Mouse (Mus musculus): ENCODE results near the gene Cntnap1. TPM values are rescaled to one million over a fixed set of nuclear protein-coding genes. Genes with fewer than 3 reads are reported as not detected.

Gene Cntnap1
- polyA plus RNA-seq, 1 experiment from 2014 or later, result 2.0 TPM

- 77% methylated on average over 7 of the region's 7 CpGs for WGBS
- no peak for ATAC-seq (ENCODE audit: insufficient number of reproducible peaks, low FRiP score, low TSS enrichment, low read depth)
- Histone ChIP-seq H3K27me3 (no peaks in the 10 kb centered on the region), H3K4me3 (replicated peaks) (no peak overlapping the region), H3K9me3 (replicated peaks) (no peaks in the 10 kb centered on the region), H3K4me2 (replicated peaks) (no peak overlapping the region), H3K36me3 (no peaks in the 10 kb centered on the region), H3K9ac (no peak overlapping the region), H3K27ac (replicated peaks) (no peak overlapping the region), H3K4me1 (0 out of 2 replicates have a peak, but pooled peaks cover 9% of the 10 kb centered on the region)
These were observed 33.3 kb upstream of the Cntnap1 start for GRCm38 (mm10) chr11:101137000-101137399.

GRCm38 (mm10) chr11:101138536-101139181 is 31.7 kb upstream of the Cntnap1 start:
- no peaks in the 10 kb centered on the region for H3K9me3 ChIP-seq (replicated peaks)
- 0 out of 2 replicates have a peak overlapping the region, but pooled peaks have one; percentile 45 for H3K27ac ChIP-seq (replicated peaks)
- no peak overlapping the region for H3K4me3 ChIP-seq (replicated peaks)

DNA sequence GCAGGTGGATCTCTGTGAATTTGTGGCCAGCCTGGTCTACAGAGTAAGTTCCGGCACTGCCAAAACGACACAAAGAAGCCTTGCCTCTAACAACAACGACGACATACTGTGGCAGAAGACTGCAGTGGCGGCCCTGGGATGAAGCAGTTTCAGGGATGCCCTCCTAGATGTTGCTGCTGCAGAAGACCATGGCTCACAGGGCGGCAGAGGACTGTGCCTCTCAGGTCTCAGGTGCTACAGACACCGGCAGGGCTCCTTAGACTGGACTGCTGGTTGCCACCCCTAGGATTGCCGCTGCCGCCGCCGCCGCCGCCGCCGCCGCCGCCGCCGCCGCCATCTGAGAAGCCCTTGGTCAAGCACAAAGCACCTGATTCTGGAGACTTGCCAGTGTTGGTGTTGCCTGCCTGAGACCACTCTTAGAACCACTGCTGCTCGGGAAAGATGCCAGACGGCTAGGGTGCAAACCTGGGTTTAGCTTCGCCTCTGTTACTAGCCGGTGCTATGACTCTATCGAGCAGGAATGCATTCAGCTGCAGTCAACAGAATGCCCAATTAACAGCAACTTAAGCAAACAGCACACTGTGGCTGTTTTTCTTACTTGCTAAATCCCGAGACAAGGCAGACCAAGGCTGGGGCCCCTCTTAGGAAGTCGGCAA is 30.0 kb upstream of the Cntnap1 start:
- ATAC-seq (ENCODE audit: insufficient number of reproducible peaks, low FRiP score, low TSS enrichment, low read depth), result peak; percentile 47; the same call in 1 of the 2 replicates
- peak overlapping the region; percentile 49 for H3K4me2 ChIP-seq (replicated peaks)
- no peaks in the 10 kb centered on the region for H3K27me3 ChIP-seq
- H3K9ac ChIP-seq, result no peak overlapping the region
- H3K4me1 ChIP-seq, result peaks cover 16% of the 10 kb centered on the region; the same call in 1 of the 2 replicates
- WGBS, result 30% methylated on average over 27 of the region's 27 CpGs
- H3K9me3 ChIP-seq (replicated peaks), result no peaks in the 10 kb centered on the region
- H3K36me3 ChIP-seq, result no peaks in the 10 kb centered on the region
- peak overlapping the region; percentile 28 for H3K4me3 ChIP-seq (replicated peaks)
- H3K27ac ChIP-seq (replicated peaks), result peak overlapping the region; percentile 39; the same call in 1 of the 2 replicates

More at GRCm38 (mm10) chr11:101138536-101139181, 31.7 kb upstream of the Cntnap1 start:
- no peak for ATAC-seq (ENCODE audit: insufficient number of reproducible peaks, low FRiP score, low TSS enrichment, low read depth)
- H3K27me3 ChIP-seq, result no peaks in the 10 kb centered on the region
- H3K9ac ChIP-seq, result no peak overlapping the region
- no peaks in the 10 kb centered on the region for H3K36me3 ChIP-seq
- peak overlapping the region; percentile 21; the same call in 1 of the 2 replicates for H3K4me2 ChIP-seq (replicated peaks)
- peaks cover 12% of the 10 kb centered on the region; the same call in 1 of the 2 replicates for H3K4me1 ChIP-seq
- 25% methylated on average over 15 of the region's 15 CpGs for WGBS

DNA sequence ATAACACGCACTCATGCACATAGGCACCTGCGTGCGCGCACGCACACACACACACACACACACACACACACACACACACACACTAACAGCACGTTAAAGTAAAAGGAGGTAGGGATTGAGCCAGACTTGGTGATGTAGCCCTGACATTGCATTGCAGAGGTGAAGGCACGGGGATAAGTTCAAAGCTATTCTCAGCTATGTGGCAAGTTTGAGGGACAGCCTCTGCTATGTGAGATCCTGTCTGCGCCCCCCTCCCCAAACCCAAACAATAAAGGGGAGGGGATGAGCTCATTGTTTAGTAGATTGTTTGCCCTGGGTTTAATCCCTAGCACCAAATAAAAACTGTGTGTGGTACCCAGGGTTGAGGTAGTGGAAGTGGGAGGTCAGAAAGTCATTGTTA is 29.2 kb upstream of the Cntnap1 start:
- Histone ChIP-seq H3K9ac (no peak overlapping the region), H3K4me1 (peaks cover 16% of the 10 kb centered on the region; the same call in 1 of the 2 replicates), H3K27me3 (no peaks in the 10 kb centered on the region), H3K27ac (replicated peaks) (peak overlapping the region; percentile 39; the same call in 1 of the 2 replicates), H3K9me3 (replicated peaks) (no peaks in the 10 kb centered on the region), H3K36me3 (no peaks in the 10 kb centered on the region), H3K4me2 (replicated peaks) (no peak overlapping the region), H3K4me3 (replicated peaks) (no peak overlapping the region)
- WGBS, result 83% methylated on average over 8 of the region's 8 CpGs
- ATAC-seq (ENCODE audit: insufficient number of reproducible peaks, low FRiP score, low TSS enrichment, low read depth), result no peak

DNA sequence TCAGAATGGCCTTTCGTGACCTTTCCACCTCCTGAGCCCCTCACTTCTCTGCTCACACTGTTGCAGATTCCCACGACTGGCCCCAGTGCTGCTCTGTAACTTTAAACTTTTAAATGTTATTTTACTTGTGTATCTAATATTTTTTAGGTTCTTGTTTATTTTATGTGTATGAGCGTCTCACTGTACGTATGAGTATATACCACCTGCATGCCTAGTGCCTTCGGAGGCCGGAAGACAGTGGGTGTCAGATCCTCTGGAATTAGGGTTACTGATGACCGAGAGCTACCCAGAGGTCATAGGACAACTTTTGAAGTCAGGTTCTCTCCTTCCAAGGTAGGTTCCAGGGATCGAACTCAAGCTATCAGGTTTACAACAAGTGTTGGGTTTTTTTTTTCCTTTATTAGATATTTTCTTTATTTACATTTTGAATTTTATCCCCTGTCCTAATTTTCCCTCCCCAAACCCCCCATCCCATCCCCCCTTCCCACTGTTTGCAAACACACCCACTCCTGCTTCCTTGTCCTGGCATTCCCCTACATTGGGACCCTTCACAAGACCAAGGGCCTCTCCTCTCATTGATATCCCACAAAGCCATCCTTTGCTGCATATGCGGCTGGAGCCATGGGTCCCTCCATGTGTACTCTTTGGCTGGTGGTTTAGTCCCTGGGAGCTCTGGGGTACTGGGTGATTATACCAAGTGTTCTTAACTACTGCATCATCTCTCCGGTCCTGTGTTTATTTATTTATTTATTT is 27.9 kb upstream of the Cntnap1 start:
- Histone ChIP-seq H3K27me3 (no peaks in the 10 kb centered on the region), H3K4me3 (replicated peaks) (no peak overlapping the region), H3K9ac (no peak overlapping the region), H3K27ac (replicated peaks) (no peak overlapping the region), H3K36me3 (no peaks in the 10 kb centered on the region), H3K9me3 (replicated peaks) (no peaks in the 10 kb centered on the region), H3K4me2 (replicated peaks) (no peak overlapping the region), H3K4me1 (peaks cover 16% of the 10 kb centered on the region; the same call in 1 of the 2 replicates)
- no peak for ATAC-seq (ENCODE audit: insufficient number of reproducible peaks, low FRiP score, low TSS enrichment, low read depth)
- WGBS, result 87% methylated on average over 10 of the region's 10 CpGs

DNA sequence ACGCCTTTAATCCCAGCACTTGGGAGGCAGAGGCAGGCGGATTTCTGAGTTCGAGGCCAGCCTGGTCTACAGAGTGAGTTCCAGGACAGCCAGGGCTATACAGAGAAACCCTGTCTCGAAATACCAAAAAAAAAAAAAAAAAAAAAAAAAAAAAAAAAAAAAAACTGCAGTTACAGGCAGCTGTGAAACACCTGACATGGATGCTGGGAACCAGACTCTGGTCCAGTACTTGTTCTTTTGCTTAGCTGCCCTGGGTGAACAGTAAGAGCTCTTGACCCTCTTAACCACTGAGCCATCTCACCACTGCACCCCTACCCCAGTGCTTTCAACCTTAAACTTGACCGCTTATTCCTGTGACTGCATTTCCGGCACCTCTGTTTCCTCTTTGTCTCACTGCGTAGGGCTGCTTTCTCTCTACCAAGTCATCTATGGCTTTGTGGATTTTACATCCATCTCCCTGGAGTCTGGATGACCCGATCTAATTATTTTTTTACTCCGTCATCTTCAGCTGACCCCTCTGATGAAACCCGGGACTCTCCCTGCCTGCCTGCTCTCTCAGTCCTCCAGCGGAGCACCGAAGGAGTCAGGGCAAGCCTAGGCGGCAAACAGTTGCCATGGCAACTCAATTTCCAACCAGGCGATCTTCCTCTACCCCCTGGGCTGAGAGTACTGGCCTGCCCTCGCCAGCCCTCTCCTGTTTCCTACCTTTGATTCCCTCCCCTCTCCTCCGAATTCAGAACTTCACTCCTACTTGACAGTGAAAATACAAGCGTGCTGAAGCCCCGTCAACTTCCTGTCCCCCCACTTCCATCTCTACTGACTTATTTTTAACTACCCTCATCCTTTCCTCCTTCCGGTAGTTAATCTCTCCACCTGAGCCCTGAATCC is 26.7 kb upstream of the Cntnap1 start:
- ATAC-seq (ENCODE audit: insufficient number of reproducible peaks, low FRiP score, low TSS enrichment, low read depth), result no peak
- H3K27me3 ChIP-seq, result no peaks in the 10 kb centered on the region
- peak overlapping the region; percentile 54 for H3K4me2 ChIP-seq (replicated peaks)
- peaks cover 17% of the 10 kb centered on the region for H3K4me1 ChIP-seq
- 20% methylated on average over 19 of the region's 19 CpGs for WGBS
- H3K9me3 ChIP-seq (replicated peaks), result no peaks in the 10 kb centered on the region
- H3K27ac ChIP-seq (replicated peaks), result no peak overlapping the region
- no peaks in the 10 kb centered on the region for H3K36me3 ChIP-seq
- 0 out of 2 replicates have a peak overlapping the region, but pooled peaks have one; percentile 12 for H3K9ac ChIP-seq
- H3K4me3 ChIP-seq (replicated peaks), result peak overlapping the region; percentile 33

GRCm38 (mm10) chr11:101146377-101146776 is 23.9 kb upstream of the Cntnap1 start:
- WGBS, result 36% methylated on average over 10 of the region's 10 CpGs
- no peaks in the 10 kb centered on the region for H3K9me3 ChIP-seq (replicated peaks)
- no peak for ATAC-seq (ENCODE audit: insufficient number of reproducible peaks, low FRiP score, low TSS enrichment, low read depth)
- H3K4me3 ChIP-seq (replicated peaks), result no peak overlapping the region
- H3K27me3 ChIP-seq, result no peaks in the 10 kb centered on the region
- H3K36me3 ChIP-seq, result no peaks in the 10 kb centered on the region
- peaks cover 22% of the 10 kb centered on the region for H3K4me1 ChIP-seq
- no peak overlapping the region for H3K27ac ChIP-seq (replicated peaks)
- H3K4me2 ChIP-seq (replicated peaks), result no peak overlapping the region
- H3K9ac ChIP-seq, result no peak overlapping the region

GRCm38 (mm10) chr11:101148751-101149150 is 21.6 kb upstream of the Cntnap1 start:
- WGBS, result 33% methylated on average over 10 of the region's 10 CpGs
- Histone ChIP-seq H3K27ac (replicated peaks) (peak overlapping the region; percentile 84), H3K4me1 (peaks cover 17% of the 10 kb centered on the region), H3K36me3 (no peaks in the 10 kb centered on the region), H3K9ac (no peak overlapping the region), H3K4me2 (replicated peaks) (0 out of 2 replicates have a peak overlapping the region, but pooled peaks have one; percentile 8), H3K27me3 (no peaks in the 10 kb centered on the region), H3K4me3 (replicated peaks) (no peak overlapping the region), H3K9me3 (replicated peaks) (no peaks in the 10 kb centered on the region)
- ATAC-seq (ENCODE audit: insufficient number of reproducible peaks, low FRiP score, low TSS enrichment, low read depth), result no peak

- H3K9ac ChIP-seq, result no peak overlapping the region
- peak overlapping the region; percentile 84 for H3K27ac ChIP-seq (replicated peaks)
- H3K36me3 ChIP-seq, result no peaks in the 10 kb centered on the region
- H3K4me1 ChIP-seq, result peaks cover 14% of the 10 kb centered on the region
- H3K9me3 ChIP-seq (replicated peaks), result no peaks in the 10 kb centered on the region
- H3K4me3 ChIP-seq (replicated peaks), result no peak overlapping the region
- no peaks in the 10 kb centered on the region for H3K27me3 ChIP-seq
- H3K4me2 ChIP-seq (replicated peaks), result 0 out of 2 replicates have a peak overlapping the region, but pooled peaks have one; percentile 8
- 19% methylated on average over 9 of the region's 9 CpGs for WGBS
- ATAC-seq (ENCODE audit: insufficient number of reproducible peaks, low FRiP score, low TSS enrichment, low read depth), result peak; percentile 75
These were observed 20.9 kb upstream of the Cntnap1 start for GRCm38 (mm10) chr11:101149178-101150105.

- H3K4me2 ChIP-seq (replicated peaks), result no peak overlapping the region
- 55% methylated on average over 2 of the region's 2 CpGs for WGBS
- H3K27me3 ChIP-seq, result no peaks in the 10 kb centered on the region
- no peak overlapping the region for H3K9ac ChIP-seq
- H3K4me3 ChIP-seq (replicated peaks), result no peak overlapping the region
- H3K27ac ChIP-seq (replicated peaks), result no peak overlapping the region
- ATAC-seq (ENCODE audit: insufficient number of reproducible peaks, low FRiP score, low TSS enrichment, low read depth), result no peak
- peaks cover 24% of the 10 kb centered on the region for H3K4me1 ChIP-seq
- H3K36me3 ChIP-seq, result no peaks in the 10 kb centered on the region
- H3K9me3 ChIP-seq (replicated peaks), result no peaks in the 10 kb centered on the region
These were observed 19.3 kb upstream of the Cntnap1 start for GRCm38 (mm10) chr11:101151063-101151462.
